Mouse (Mus musculus): ENCODE data around the gene Aamp.

The Aamp gene

GRCm38 (mm10) chr1:74316114-74316827 lies 31.7 kb upstream of the Aamp start:
- TF ChIP-seq NANOG (IDR thresholded peaks at IDR 0.05; ENCODE audit: borderline replicate concordance, low read length) (no peak), POU5F1 (IDR thresholded peaks at IDR 0.05; ENCODE audit: borderline replicate concordance, low read length) (no peak), CTCF (conservative IDR thresholded peaks at IDR 0.05; ENCODE audit: low read length) (no peak)
- H3K4me1 ChIP-seq (replicated peaks; ENCODE audit: low read depth, low read length), result peaks cover 5% of the 10 kb centered on the region; the same call in 1 of the 2 replicates
- H3K27me3 ChIP-seq (ENCODE audit: insufficient read depth, low read length), result no peaks in the 10 kb centered on the region
- no peak overlapping the region for H3K4me3 ChIP-seq (replicated peaks; ENCODE audit: low read length)
- no peaks in the 10 kb centered on the region for H3K36me3 ChIP-seq (ENCODE audit: insufficient read depth, low read length)
- peaks cover 4% of the 10 kb centered on the region for H3K9me3 ChIP-seq (ENCODE audit: low read length)

GRCm38 (mm10) chr1:74314796-74315195 lies 30.3 kb upstream of the Aamp start:
- Histone ChIP-seq H3K4me3 (replicated peaks; ENCODE audit: low read length) (no peak overlapping the region), H3K9me3 (ENCODE audit: low read length) (no peaks in the 10 kb centered on the region), H3K36me3 (ENCODE audit: insufficient read depth, low read length) (no peaks in the 10 kb centered on the region), H3K27me3 (ENCODE audit: insufficient read depth, low read length) (no peaks in the 10 kb centered on the region), H3K4me1 (replicated peaks; ENCODE audit: low read depth, low read length) (peaks cover 12% of the 10 kb centered on the region)
- TF ChIP-seq NANOG (IDR thresholded peaks at IDR 0.05; ENCODE audit: borderline replicate concordance, low read length) (no peak), CTCF (conservative IDR thresholded peaks at IDR 0.05; ENCODE audit: low read length) (no peak)

- Histone ChIP-seq H3K4me1 (replicated peaks; ENCODE audit: low read depth, low read length) (peaks cover 29% of the 10 kb centered on the region), H3K27me3 (ENCODE audit: insufficient read depth, low read length) (no peaks in the 10 kb centered on the region), H3K36me3 (ENCODE audit: insufficient read depth, low read length) (no peaks in the 10 kb centered on the region), H3K9me3 (ENCODE audit: low read length) (no peaks in the 10 kb centered on the region), H3K4me3 (replicated peaks; ENCODE audit: low read length) (no peak overlapping the region)
- TF ChIP-seq NANOG (IDR thresholded peaks at IDR 0.05; ENCODE audit: borderline replicate concordance, low read length) (no peak), POU5F1 (IDR thresholded peaks at IDR 0.05; ENCODE audit: borderline replicate concordance, low read length) (no peak), CTCF (conservative IDR thresholded peaks at IDR 0.05; ENCODE audit: low read length) (peak; percentile 61)
Observed at GRCm38 (mm10) chr1:74313049-74313692, 28.6 kb upstream of the Aamp start.

GRCm38 (mm10) chr1:74309767-74310166 lies 25.2 kb upstream of the Aamp start:
- Histone ChIP-seq H3K27me3 (ENCODE audit: insufficient read depth, low read length) (no peaks in the 10 kb centered on the region), H3K4me3 (replicated peaks; ENCODE audit: low read length) (peak overlapping the region; percentile 14), H3K4me1 (replicated peaks; ENCODE audit: low read depth, low read length) (peaks cover 61% of the 10 kb centered on the region), H3K36me3 (ENCODE audit: insufficient read depth, low read length) (no peaks in the 10 kb centered on the region), H3K9me3 (ENCODE audit: low read length) (no peaks in the 10 kb centered on the region)
- no peak for TF ChIP-seq POU5F1 (IDR thresholded peaks at IDR 0.05; ENCODE audit: borderline replicate concordance, low read length)
- no peak for TF ChIP-seq NANOG (IDR thresholded peaks at IDR 0.05; ENCODE audit: borderline replicate concordance, low read length)
- no peak for TF ChIP-seq CTCF (conservative IDR thresholded peaks at IDR 0.05; ENCODE audit: low read length)

GRCm38 (mm10) chr1:74308001-74308964 lies 23.7 kb upstream of the Aamp start:
- H3K36me3 ChIP-seq (ENCODE audit: insufficient read depth, low read length), result no peaks in the 10 kb centered on the region
- peak; percentile 91; the same call in 1 of the 2 replicates for TF ChIP-seq NANOG (IDR thresholded peaks at IDR 0.05; ENCODE audit: borderline replicate concordance, low read length)
- no peak for TF ChIP-seq POU5F1 (IDR thresholded peaks at IDR 0.05; ENCODE audit: borderline replicate concordance, low read length)
- H3K27me3 ChIP-seq (ENCODE audit: insufficient read depth, low read length), result no peaks in the 10 kb centered on the region
- no peaks in the 10 kb centered on the region for H3K9me3 ChIP-seq (ENCODE audit: low read length)
- peaks cover 67% of the 10 kb centered on the region for H3K4me1 ChIP-seq (replicated peaks; ENCODE audit: low read depth, low read length)
- H3K4me3 ChIP-seq (replicated peaks; ENCODE audit: low read length), result peak overlapping the region; percentile 13; the same call in 1 of the 2 replicates

- Histone ChIP-seq H3K4me1 (replicated peaks; ENCODE audit: low read depth, low read length) (peaks cover 78% of the 10 kb centered on the region), H3K36me3 (ENCODE audit: insufficient read depth, low read length) (no peaks in the 10 kb centered on the region), H3K4me3 (replicated peaks; ENCODE audit: low read length) (0 out of 2 replicates have a peak overlapping the region, but pooled peaks have one; percentile 13), H3K9me3 (ENCODE audit: low read length) (no peaks in the 10 kb centered on the region), H3K27me3 (ENCODE audit: insufficient read depth, low read length) (no peaks in the 10 kb centered on the region)
- no peak for TF ChIP-seq POU5F1 (IDR thresholded peaks at IDR 0.05; ENCODE audit: borderline replicate concordance, low read length)
- TF ChIP-seq NANOG (IDR thresholded peaks at IDR 0.05; ENCODE audit: borderline replicate concordance, low read length), result no peak
- TF ChIP-seq CTCF (conservative IDR thresholded peaks at IDR 0.05; ENCODE audit: low read length), result no peak
Observed at GRCm38 (mm10) chr1:74307146-74307545, 22.6 kb upstream of the Aamp start.

- Histone ChIP-seq H3K27me3 (ENCODE audit: insufficient read depth, low read length) (no peaks in the 10 kb centered on the region), H3K9me3 (ENCODE audit: low read length) (no peaks in the 10 kb centered on the region), H3K4me1 (replicated peaks; ENCODE audit: low read depth, low read length) (peaks cover 83% of the 10 kb centered on the region), H3K36me3 (ENCODE audit: insufficient read depth, low read length) (peaks cover 10% of the 10 kb centered on the region), H3K4me3 (replicated peaks; ENCODE audit: low read length) (peak within 1 kb of the TSS; percentile 86)
- no peak for TF ChIP-seq POU5F1 (IDR thresholded peaks at IDR 0.05; ENCODE audit: borderline replicate concordance, low read length)
- no peak for TF ChIP-seq CTCF (conservative IDR thresholded peaks at IDR 0.05; ENCODE audit: low read length)
- no peak for TF ChIP-seq NANOG (IDR thresholded peaks at IDR 0.05; ENCODE audit: borderline replicate concordance, low read length)
Observed at GRCm38 (mm10) chr1:74305522-74305921, 21.0 kb upstream of the Aamp start, which contains the start of gene Tmbim1. Gene Tmbim1, minus strand, starts transcription at chr1:74305622.

GRCm38 (mm10) chr1:74304946-74305345 lies 20.4 kb upstream of the Aamp start:
- no peak for TF ChIP-seq CTCF (conservative IDR thresholded peaks at IDR 0.05; ENCODE audit: low read length)
- no peak for TF ChIP-seq NANOG (IDR thresholded peaks at IDR 0.05; ENCODE audit: borderline replicate concordance, low read length)
- TF ChIP-seq POU5F1 (IDR thresholded peaks at IDR 0.05; ENCODE audit: borderline replicate concordance, low read length), result no peak
- Histone ChIP-seq H3K4me1 (replicated peaks; ENCODE audit: low read depth, low read length) (peaks cover 83% of the 10 kb centered on the region), H3K4me3 (replicated peaks; ENCODE audit: low read length) (no peak overlapping the region), H3K27me3 (ENCODE audit: insufficient read depth, low read length) (no peaks in the 10 kb centered on the region), H3K9me3 (ENCODE audit: low read length) (no peaks in the 10 kb centered on the region), H3K36me3 (ENCODE audit: insufficient read depth, low read length) (peaks cover 10% of the 10 kb centered on the region)

Data from E14TG2a.4 (cell line).